Mouse (Mus musculus): ENCODE measurements around the gene Xrn1.

DNA sequence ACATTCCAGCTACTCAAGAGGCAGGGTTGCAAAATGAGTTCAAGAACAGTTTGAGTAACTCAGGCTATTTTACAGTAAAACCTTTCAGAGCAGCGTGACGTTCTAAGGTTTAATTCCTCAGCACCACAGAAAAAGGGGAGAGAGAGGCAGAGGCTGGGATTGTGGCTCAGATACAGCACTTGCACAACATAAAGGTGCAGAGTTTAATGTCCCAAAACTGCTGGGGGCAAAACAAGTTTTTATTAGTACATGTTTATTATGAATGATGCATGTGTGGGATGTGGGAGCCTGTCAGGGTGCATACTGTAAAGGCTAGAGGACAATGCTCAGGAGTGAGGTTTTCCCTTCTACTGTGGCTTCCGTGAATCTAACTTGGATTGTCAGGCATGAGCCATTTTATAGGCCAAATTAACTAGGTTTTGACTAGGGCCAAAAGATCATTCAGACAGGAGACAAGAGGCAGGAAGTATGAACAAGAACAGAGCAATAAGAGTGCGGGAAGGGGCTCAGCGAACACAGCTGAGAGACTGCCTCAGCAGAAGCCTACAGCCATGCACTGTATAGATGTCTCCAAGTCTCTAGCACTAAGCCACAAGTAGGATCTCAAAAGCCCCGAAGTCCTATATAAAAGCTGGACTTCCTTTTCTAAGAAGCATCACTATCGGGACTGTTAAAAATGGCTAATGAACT, 3.6 kb downstream of the Xrn1 start:
- TF ChIP-seq POLR2A (IDR thresholded peaks at IDR 0.05; ENCODE audit: extremely low read depth, insufficient read depth, low read length), result no peak
- no peak for TF ChIP-seq CTCF (IDR thresholded peaks at IDR 0.05; ENCODE audit: low read depth, low read length)

All from liver, adult 2 months (tissue).